Mouse (Mus musculus) granulocyte monocyte progenitor cell, adult 5-6 weeks (primary cell): ENCODE measurements around the gene Rpl3l. TPM values are rescaled to one million over a fixed set of nuclear protein-coding genes. Genes with fewer than 3 reads are reported as not detected.

Experiments
- ATAC-seq: replicated peaks from 2 replicates; pipeline ENCODE4 v1.8.0; 2016; ENCODE audit warnings: mild to moderate bottlenecking, moderate TSS enrichment, inconsistent platforms; ENCODE audit not compliant: poor library complexity, severe bottlenecking
- total RNA-seq, 2 experiments: library from RNA; stranded (forward) in 1 of 2; stranded (reverse) in 1 of 2; fragments of 200-712, 200-1000 nt in 1 of 2; fragments of >200 nt in 1 of 2; fragmentation: Nextera tagmentation in 1 of 2; gene quantifications; 2 replicates each; pipeline ENCODE4 v1.2.3; 2014 to 2017

Gene Rpl3l
- total RNA-seq, 2 experiments from 2014 or later = 0.52 TPM; not detected in 1

GRCm38 (mm10) chr17:24738238-24738637 lies 10.6 kb downstream of the Rpl3l start:
- ATAC-seq = no peak

- no peak for ATAC-seq
Measured at GRCm38 (mm10) chr17:24739926-24740325, 12.3 kb downstream of the Rpl3l start.

GRCm38 (mm10) chr17:24742307-24742706 lies 14.7 kb downstream of the Rpl3l start:
- ATAC-seq = peak; percentile 52

GRCm38 (mm10) chr17:24743896-24744295 lies 16.3 kb downstream of the Rpl3l start:
- no peak for ATAC-seq

- no peak for ATAC-seq
Measured at GRCm38 (mm10) chr17:24744381-24744780, 16.8 kb downstream of the Rpl3l start.

GRCm38 (mm10) chr17:24745526-24746497 lies 18.2 kb downstream of the Rpl3l start:
- ATAC-seq = peak; percentile 78

GRCm38 (mm10) chr17:24746986-24747385 lies 19.4 kb downstream of the Rpl3l start:
- ATAC-seq = no peak

- ATAC-seq = no peak
Measured at GRCm38 (mm10) chr17:24751528-24751927, 23.9 kb downstream of the Rpl3l start.

- peak; percentile 47 for ATAC-seq
Measured at GRCm38 (mm10) chr17:24752415-24753394, 25.1 kb downstream of the Rpl3l start, which contains the start of gene Hs3st6. Hs3st6 (plus strand) TSS chr17:24752988.

GRCm38 (mm10) chr17:24757394-24757793 lies 29.8 kb downstream of the Rpl3l start:
- no peak for ATAC-seq

- no peak for ATAC-seq
Measured at GRCm38 (mm10) chr17:24761121-24761520, 33.5 kb downstream of the Rpl3l start.

- no peak for ATAC-seq
Measured at GRCm38 (mm10) chr17:24765016-24765905, 37.6 kb downstream of the Rpl3l start.

GRCm38 (mm10) chr17:24766266-24766875 lies 38.8 kb downstream of the Rpl3l start:
- no peak for ATAC-seq

GRCm38 (mm10) chr17:24769146-24769545 lies 41.5 kb downstream of the Rpl3l start:
- no peak for ATAC-seq

GRCm38 (mm10) chr17:24773241-24773640 lies 45.6 kb downstream of the Rpl3l start:
- ATAC-seq = no peak; the same call in 1 of the 2 replicates

- ATAC-seq = no peak
Measured at GRCm38 (mm10) chr17:24775173-24775572, 47.6 kb downstream of the Rpl3l start.

- ATAC-seq = no peak
Measured at GRCm38 (mm10) chr17:24777073-24777472, 49.5 kb downstream of the Rpl3l start.

GRCm38 (mm10) chr17:24780821-24781220 lies 53.2 kb downstream of the Rpl3l start:
- peak; percentile 68 for ATAC-seq
